Mouse (Mus musculus) gastrocnemius, adult 18-20 months (tissue): ENCODE data around the gene Lrrk1. TPM values are rescaled to one million over a fixed set of nuclear protein-coding genes. Genes with fewer than 3 reads are reported as not detected.
A peak's percentile ranks its signal among the peaks of the same experiment; 100 is the strongest.

Source experiments
- DNase-seq: peaks from one replicate; pipeline ENCODE4 v3.0.0; 2021; ENCODE audit warnings: low spot score
- total RNA-seq, 2 experiments: library from RNA; stranded (reverse); gene quantifications; 2 replicates each; pipeline ENCODE4 v1.2.3; 2021

Lrrk1 gene
- total RNA-seq, 2 experiments from 2014 or later = 2.8 to 3.4 TPM

GRCm38 (mm10) chr7:66303922-66304660 lies 84.1 kb downstream of the Lrrk1 start:
- DNase-seq = no peak

DNA sequence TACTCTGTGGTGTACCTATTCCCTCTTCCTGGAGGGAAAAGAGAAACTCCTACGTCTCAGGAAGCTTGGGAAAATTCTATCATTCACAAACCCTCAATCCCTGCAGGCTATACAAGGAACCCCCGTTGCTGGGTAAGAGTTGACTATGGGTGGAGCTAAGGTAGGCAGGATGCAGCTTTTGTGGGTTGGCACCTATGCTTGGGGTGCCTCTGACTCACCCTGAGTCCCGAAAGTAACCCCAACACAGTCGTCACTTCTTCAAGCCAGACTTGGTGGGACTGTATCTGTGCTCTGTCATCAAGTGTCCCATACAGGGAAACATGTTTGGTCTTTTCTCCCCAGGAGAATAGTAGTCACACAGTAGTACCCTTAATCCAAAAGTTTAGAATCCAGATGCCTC lies 86.7 kb downstream of the Lrrk1 start:
- no peak for DNase-seq

- DNase-seq = peak; percentile 73
Measured at GRCm38 (mm10) chr7:66300680-66301079, 87.5 kb downstream of the Lrrk1 start.

GRCm38 (mm10) chr7:66297656-66298021 lies 90.5 kb downstream of the Lrrk1 start:
- DNase-seq = no peak

DNA sequence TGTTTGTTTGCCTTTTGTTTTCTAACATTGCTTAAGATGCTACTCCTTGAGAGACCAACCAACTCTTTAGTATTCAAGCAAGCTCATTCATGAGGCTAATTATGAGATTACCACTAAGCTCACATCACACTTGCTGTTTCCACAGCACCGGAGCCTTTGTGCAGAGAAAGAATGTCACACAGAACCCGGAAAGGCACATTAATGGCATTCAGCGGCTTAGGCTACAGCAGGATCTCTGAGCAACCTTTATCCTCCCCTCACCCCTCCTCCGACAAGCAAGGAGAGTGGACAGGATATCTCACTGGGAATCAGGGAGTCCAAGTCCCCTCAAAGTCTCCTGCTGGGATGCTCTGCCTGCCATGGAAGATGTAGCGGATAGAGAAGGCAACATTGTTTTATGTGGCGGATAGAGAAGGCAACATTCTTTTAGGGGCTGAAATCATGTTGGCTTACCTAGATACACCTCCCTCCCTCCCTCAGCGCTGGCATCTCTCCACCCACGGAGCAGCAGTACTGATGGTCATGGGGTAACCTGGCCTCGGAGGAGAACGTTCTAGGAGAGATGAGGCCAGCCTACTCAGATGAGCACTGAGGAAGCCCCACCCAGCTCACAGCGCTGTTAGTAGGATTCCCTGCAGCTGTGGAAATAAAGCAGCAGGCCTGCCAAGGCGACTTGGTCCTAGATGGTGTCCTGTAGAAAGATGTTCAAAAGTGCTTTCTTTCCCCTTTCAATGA lies 91.1 kb downstream of the Lrrk1 start:
- DNase-seq = no peak

GRCm38 (mm10) chr7:66292552-66293376 lies 95.4 kb downstream of the Lrrk1 start:
- no peak for DNase-seq

- no peak for DNase-seq
Measured at GRCm38 (mm10) chr7:66292010-66292409, 96.1 kb downstream of the Lrrk1 start.

- no peak for DNase-seq
Measured at GRCm38 (mm10) chr7:66282984-66283612, 105.1 kb downstream of the Lrrk1 start.

- no peak for DNase-seq
Measured at GRCm38 (mm10) chr7:66282265-66282664, 105.9 kb downstream of the Lrrk1 start.

GRCm38 (mm10) chr7:66278001-66278400 lies 110.1 kb downstream of the Lrrk1 start:
- DNase-seq = no peak

GRCm38 (mm10) chr7:66273494-66273893 lies 114.7 kb downstream of the Lrrk1 start:
- DNase-seq = no peak

- DNase-seq = no peak
Measured at GRCm38 (mm10) chr7:66271226-66271625, 116.9 kb downstream of the Lrrk1 start.

- DNase-seq = no peak
Measured at GRCm38 (mm10) chr7:66266942-66267850, 121.0 kb downstream of the Lrrk1 start.

DNA sequence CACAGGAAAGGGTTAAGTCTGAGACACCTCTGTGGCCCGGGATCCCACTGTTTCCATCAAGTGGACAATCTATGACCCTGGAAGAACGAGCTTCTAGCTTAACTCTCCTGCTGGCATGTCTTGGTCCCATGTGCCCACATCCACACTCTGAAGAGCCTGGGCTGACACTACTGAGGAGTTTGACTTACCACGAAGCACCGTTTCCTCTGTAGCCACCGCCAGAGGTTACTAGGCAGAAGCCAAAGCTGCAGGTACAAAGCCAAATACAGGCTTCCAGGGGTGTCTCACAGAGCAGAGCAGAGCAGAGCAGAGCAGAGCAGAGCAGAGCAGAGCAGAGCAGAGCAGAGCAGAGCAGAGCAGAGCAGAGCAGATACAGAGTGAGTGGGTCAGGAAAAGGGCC lies 124.7 kb downstream of the Lrrk1 start:
- no peak for DNase-seq

GRCm38 (mm10) chr7:66262570-66263156 lies 125.5 kb downstream of the Lrrk1 start:
- no peak for DNase-seq

DNA sequence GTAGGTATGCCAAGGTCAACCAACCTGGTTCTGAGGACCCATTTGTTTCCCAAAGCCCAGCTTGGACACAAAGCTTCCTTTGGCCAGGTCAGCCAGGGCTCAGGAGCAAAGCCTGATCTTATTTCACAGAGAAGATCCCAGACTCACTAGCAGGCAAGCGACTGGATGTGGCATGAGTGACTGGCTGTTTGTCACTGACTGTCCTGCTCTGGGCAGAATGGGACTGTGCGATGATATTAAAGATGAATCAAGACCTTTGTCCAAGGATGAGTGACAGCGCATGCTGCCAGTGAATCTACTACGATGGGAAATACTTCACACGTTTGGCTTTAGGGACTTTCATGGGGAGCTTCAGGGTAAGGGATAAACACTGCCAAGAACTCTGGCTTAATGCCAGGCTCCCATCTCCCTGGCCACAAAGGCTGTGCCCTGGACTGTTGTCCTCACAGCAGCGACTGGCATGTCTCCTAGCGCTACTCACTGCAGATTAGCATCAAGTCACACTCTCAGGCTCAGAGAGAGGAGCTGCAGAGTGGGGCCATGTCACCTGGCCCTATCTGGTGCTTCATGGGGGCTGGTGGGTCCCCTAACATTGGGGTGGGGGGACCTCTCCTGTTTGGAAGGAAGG lies 127.3 kb downstream of the Lrrk1 start:
- no peak for DNase-seq

- DNase-seq = no peak
Measured at GRCm38 (mm10) chr7:66260295-66260694, 127.9 kb downstream of the Lrrk1 start.

DNA sequence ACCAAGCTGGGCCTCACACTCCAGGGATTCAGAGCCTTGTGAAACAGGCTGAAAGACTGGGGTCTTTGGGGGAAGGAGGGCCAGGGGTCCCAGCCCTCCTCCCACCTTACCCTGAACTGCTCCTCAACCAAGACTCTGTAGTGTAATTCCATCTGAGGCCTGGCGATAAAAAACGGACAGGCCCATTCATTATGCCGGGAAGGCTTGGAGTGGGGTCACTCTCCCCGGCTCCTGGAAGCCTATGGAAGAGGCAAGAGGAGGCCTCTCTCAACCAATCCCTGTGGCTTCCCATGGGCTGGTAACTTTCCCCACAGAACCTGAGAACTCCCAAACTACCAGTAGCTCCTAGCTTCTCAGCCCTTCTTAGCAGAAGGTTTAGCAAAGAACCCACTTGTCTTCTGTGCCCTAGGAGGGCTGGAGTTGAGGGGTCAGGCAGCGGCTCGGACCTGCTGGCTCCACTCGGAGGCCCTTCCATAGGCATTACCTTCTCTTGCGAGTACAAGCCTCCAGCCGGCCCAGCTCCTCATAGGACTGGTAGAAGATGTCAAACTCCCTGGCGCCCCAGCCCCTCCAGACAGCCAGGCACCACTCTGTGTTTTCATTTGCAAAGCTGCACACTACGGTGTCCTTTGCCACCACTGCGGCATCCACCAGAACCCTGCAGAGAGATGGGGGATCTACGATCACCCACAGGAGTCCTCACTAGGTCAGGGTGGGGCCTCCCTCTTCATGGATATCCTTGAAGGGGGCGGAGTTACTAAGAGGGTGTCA lies 128.5 kb downstream of the Lrrk1 start:
- no peak for DNase-seq

GRCm38 (mm10) chr7:66258997-66259396 lies 129.2 kb downstream of the Lrrk1 start:
- no peak for DNase-seq
